Mouse (Mus musculus) small intestine, adult 2 months (tissue): ENCODE measurements at regions not wholly inside any gene's neighbourhood (a gene's known extent, or its start where the extent isn't known, plus 50 kb on each side); places are given as distances from the start of the nearest gene placed in this dataset.

Experiments
- CTCF ChIP-seq: fragments of 200-500 bp; IDR thresholded peaks from 2 replicates; pipeline ENCODE4 v1.5.1; 2012; ENCODE audit warnings: low read depth, mild to moderate bottlenecking, control low read depth, inconsistent platforms, low read length, moderate library complexity, mixed read lengths; ENCODE audit not compliant: insufficient replicate concordance, insufficient read length; ENCODE audit errors: extremely low read depth
- POLR2A ChIP-seq: fragments of 200-500 bp; IDR thresholded peaks from 2 replicates; pipeline ENCODE4 v1.6.1; 2012; ENCODE audit warnings: low read depth, mild to moderate bottlenecking, control low read depth, inconsistent platforms, low read length, moderate library complexity

- TF ChIP-seq CTCF (no peak), POLR2A (no peak)
Measured at GRCm38 (mm10) chr8:12036349-12036748, 196.1 kb downstream of the Tex29 start.
